Mouse (Mus musculus) stomach, embryonic 14.5 days (tissue): Measurements from ENCODE around the gene Mysm1. TPM values are rescaled to one million over a fixed set of nuclear protein-coding genes. Genes with fewer than 3 reads are reported as not detected.

ENCODE experiments used
- ATAC-seq: fragments of 200-750 bp; cut with Nextera tagmentation; 2 replicates; pipeline ENCODE4 v1.8.0; 2017; ENCODE audit warnings: low read depth, moderate TSS enrichment; ENCODE audit not compliant: insufficient number of reproducible peaks, insufficient read depth, low FRiP score
- H3K27ac ChIP-seq: fragments of 300-500 bp; sonication (generic); 2 replicates; pipeline ENCODE4 v1.5.1; 2014; ENCODE audit warnings: mild to moderate bottlenecking, low read length, moderate library complexity, mixed read lengths
- H3K27me3 ChIP-seq: fragments of 300-500 bp; sonication (generic); 2 replicates; pipeline ENCODE4 v1.6.1; 2014; ENCODE audit warnings: low read length, control low read depth, mixed read lengths; ENCODE audit not compliant: control insufficient read depth, insufficient read depth
- H3K36me3 ChIP-seq: fragments of 300-500 bp; sonication (generic); 2 replicates; pipeline ENCODE4 v1.6.1; 2014; ENCODE audit warnings: mild to moderate bottlenecking, control low read depth, low read length, moderate library complexity, mixed read lengths; ENCODE audit not compliant: control insufficient read depth, insufficient read depth
- H3K4me1 ChIP-seq: fragments of 300-500 bp; sonication (generic); 2 replicates; pipeline ENCODE4 v1.6.1; 2014; ENCODE audit warnings: low read length, control low read depth, mixed read lengths; ENCODE audit not compliant: control insufficient read depth, insufficient read depth
- H3K4me2 ChIP-seq: fragments of 300-500 bp; sonication (generic); replicated peaks from 2 replicates; pipeline ENCODE4 v1.6.1; 2014; ENCODE audit warnings: low read depth, low read length, control low read depth
- H3K4me3 ChIP-seq: fragments of 300-500 bp; sonication (generic); 2 replicates; pipeline ENCODE4 v1.5.1; 2014; ENCODE audit warnings: low read depth, low read length, control low read depth
- H3K9ac ChIP-seq: fragments of 300-500 bp; sonication (generic); replicated peaks from 2 replicates; pipeline ENCODE4 v1.6.1; 2014; ENCODE audit warnings: low read depth, mild to moderate bottlenecking, control low read depth, low read length, moderate library complexity, mixed read lengths
- H3K9me3 ChIP-seq: fragments of 300-500 bp; sonication (generic); 2 replicates; pipeline ENCODE4 v1.6.1; 2016; ENCODE audit warnings: low read depth, low read length, control low read depth; ENCODE audit not compliant: control insufficient read depth
- WGBS: fragments of 180-500 bp; shearing (Covaris S2); extraction: QIAGEN DNeasy Blood & Tissue Kit; methylation state at CpG from one replicate; pipeline ENCODE4 v1.1.7; 2014; 5-methylcytosine and 5-hydroxymethylcytosine counted together
- polyA plus RNA-seq: library from polyadenylated mRNA; unstranded; fragments of >200 nt; fragmentation: Nextera tagmentation; extraction: Ambion mirVana; gene quantifications from 2 replicates; pipeline ENCODE4 v1.2.1, GENCODE M21; 2014

Mysm1 gene
- polyA plus RNA-seq, 1 experiment from 2014 or later: 55.7 TPM

GRCm38 (mm10) chr4:95012256-95012655 is 33.4 kb upstream of the Mysm1 start:
- no peaks in the 10 kb centered on the region for H3K27me3 ChIP-seq
- no peaks in the 10 kb centered on the region for H3K4me1 ChIP-seq
- no peak overlapping the region for H3K9ac ChIP-seq
- H3K9me3 ChIP-seq: no peaks in the 10 kb centered on the region
- no peak overlapping the region for H3K4me3 ChIP-seq
- no peak overlapping the region for H3K27ac ChIP-seq
- H3K36me3 ChIP-seq: no peaks in the 10 kb centered on the region
- no peak overlapping the region for H3K4me2 ChIP-seq
- no peak for ATAC-seq

GRCm38 (mm10) chr4:95008175-95009057 is 29.5 kb upstream of the Mysm1 start:
- Histone ChIP-seq H3K4me3 (no peak overlapping the region), H3K9me3 (no peaks in the 10 kb centered on the region), H3K27me3 (no peaks in the 10 kb centered on the region), H3K27ac (no peak overlapping the region), H3K36me3 (no peaks in the 10 kb centered on the region), H3K4me1 (no peaks in the 10 kb centered on the region), H3K4me2 (no peak overlapping the region), H3K9ac (no peak overlapping the region)
- ATAC-seq: no peak
- WGBS: 44% methylated on average over 13 of the region's 13 CpGs

GRCm38 (mm10) chr4:95007759-95008158 is 28.9 kb upstream of the Mysm1 start:
- H3K4me2 ChIP-seq: no peak overlapping the region
- no peaks in the 10 kb centered on the region for H3K9me3 ChIP-seq
- WGBS: 59% methylated on average over 8 of the region's 8 CpGs
- no peak overlapping the region for H3K9ac ChIP-seq
- no peak overlapping the region for H3K4me3 ChIP-seq
- no peaks in the 10 kb centered on the region for H3K27me3 ChIP-seq
- ATAC-seq: no peak
- no peaks in the 10 kb centered on the region for H3K4me1 ChIP-seq
- no peaks in the 10 kb centered on the region for H3K36me3 ChIP-seq
- no peak overlapping the region for H3K27ac ChIP-seq

GRCm38 (mm10) chr4:95005251-95005830 is 26.4 kb upstream of the Mysm1 start:
- 73% methylated on average over 6 of the region's 6 CpGs for WGBS
- no peak overlapping the region for H3K4me3 ChIP-seq

GRCm38 (mm10) chr4:95001043-95001775 is 22.3 kb upstream of the Mysm1 start:
- Histone ChIP-seq H3K9ac (no peak overlapping the region), H3K4me1 (no peaks in the 10 kb centered on the region), H3K4me2 (no peak overlapping the region), H3K27ac (no peak overlapping the region), H3K36me3 (no peaks in the 10 kb centered on the region), H3K4me3 (no peak overlapping the region), H3K9me3 (no peaks in the 10 kb centered on the region), H3K27me3 (no peaks in the 10 kb centered on the region)
- 60% methylated on average over 6 of the region's 6 CpGs for WGBS
- no peak for ATAC-seq

More at GRCm38 (mm10) chr4:95005251-95005830, 26.4 kb upstream of the Mysm1 start:
- H3K27ac ChIP-seq: no peak overlapping the region
- no peaks in the 10 kb centered on the region for H3K4me1 ChIP-seq
- ATAC-seq: no peak
- H3K9me3 ChIP-seq: no peaks in the 10 kb centered on the region
- no peaks in the 10 kb centered on the region for H3K27me3 ChIP-seq
- H3K9ac ChIP-seq: no peak overlapping the region
- no peaks in the 10 kb centered on the region for H3K36me3 ChIP-seq
- no peak overlapping the region for H3K4me2 ChIP-seq

- H3K27me3 ChIP-seq: no peaks in the 10 kb centered on the region
- no peak overlapping the region for H3K9ac ChIP-seq
- no peaks in the 10 kb centered on the region for H3K4me1 ChIP-seq
- no peak overlapping the region for H3K4me2 ChIP-seq
- no peak for ATAC-seq
- H3K27ac ChIP-seq: no peak overlapping the region
- no peaks in the 10 kb centered on the region for H3K36me3 ChIP-seq
- H3K9me3 ChIP-seq: no peaks in the 10 kb centered on the region
- no peak overlapping the region for H3K4me3 ChIP-seq
- 83% methylated on average over 1 of the region's 1 CpGs for WGBS
Observed at GRCm38 (mm10) chr4:95000147-95000546, 21.2 kb upstream of the Mysm1 start.

GRCm38 (mm10) chr4:94999249-94999648 is 20.3 kb upstream of the Mysm1 start:
- 58% methylated on average over 3 of the region's 3 CpGs for WGBS
- no peak overlapping the region for H3K4me3 ChIP-seq
- H3K9ac ChIP-seq: no peak overlapping the region
- no peaks in the 10 kb centered on the region for H3K9me3 ChIP-seq
- no peaks in the 10 kb centered on the region for H3K4me1 ChIP-seq
- no peaks in the 10 kb centered on the region for H3K36me3 ChIP-seq
- no peaks in the 10 kb centered on the region for H3K27me3 ChIP-seq
- no peak overlapping the region for H3K27ac ChIP-seq
- ATAC-seq: no peak
- H3K4me2 ChIP-seq: no peak overlapping the region

GRCm38 (mm10) chr4:94995862-94996261 is 17.0 kb upstream of the Mysm1 start:
- Histone ChIP-seq H3K4me1 (no peaks in the 10 kb centered on the region), H3K9me3 (no peaks in the 10 kb centered on the region), H3K4me2 (no peak overlapping the region), H3K27me3 (no peaks in the 10 kb centered on the region), H3K4me3 (no peak overlapping the region), H3K9ac (no peak overlapping the region), H3K27ac (no peak overlapping the region), H3K36me3 (no peaks in the 10 kb centered on the region)
- no peak for ATAC-seq
- 82% methylated on average over 4 of the region's 4 CpGs for WGBS
